Mouse (Mus musculus): ENCODE results near the gene Ss18l1.

Gene Ss18l1

GRCm38 (mm10) chr2:180085926-180086636, 43.8 kb downstream of the Ss18l1 start:
- DNase-seq (ENCODE audit: low read depth, low spot score), result no peak

- DNase-seq (ENCODE audit: low read depth, low spot score), result no peak
Observed at GRCm38 (mm10) chr2:180086637-180087027, 44.3 kb downstream of the Ss18l1 start.

GRCm38 (mm10) chr2:180087472-180087871, 45.2 kb downstream of the Ss18l1 start:
- no peak for DNase-seq (ENCODE audit: low read depth, low spot score)

- no peak for DNase-seq (ENCODE audit: low read depth, low spot score)
Observed at GRCm38 (mm10) chr2:180090285-180090684, 48.0 kb downstream of the Ss18l1 start.

- no peak for DNase-seq (ENCODE audit: low read depth, low spot score)
Observed at GRCm38 (mm10) chr2:180095711-180096110, 53.4 kb downstream of the Ss18l1 start.

GRCm38 (mm10) chr2:180097585-180097984, 55.3 kb downstream of the Ss18l1 start:
- DNase-seq (ENCODE audit: low read depth, low spot score), result no peak

GRCm38 (mm10) chr2:180098167-180098566, 55.9 kb downstream of the Ss18l1 start:
- DNase-seq (ENCODE audit: low read depth, low spot score), result no peak

GRCm38 (mm10) chr2:180099529-180099928, 57.2 kb downstream of the Ss18l1 start:
- DNase-seq (ENCODE audit: low read depth, low spot score), result no peak

GRCm38 (mm10) chr2:180103151-180103977, 61.1 kb downstream of the Ss18l1 start:
- no peak for DNase-seq (ENCODE audit: low read depth, low spot score)

- no peak for DNase-seq (ENCODE audit: low read depth, low spot score)
Observed at GRCm38 (mm10) chr2:180103978-180104658, 61.8 kb downstream of the Ss18l1 start, which contains the start of gene Hrh3. Gene Hrh3 (minus strand): TSS chr2:180104488.

- DNase-seq (ENCODE audit: low read depth, low spot score), result no peak
Observed at GRCm38 (mm10) chr2:180104659-180105377, 62.5 kb downstream of the Ss18l1 start.

- DNase-seq (ENCODE audit: low read depth, low spot score), result no peak
Observed at GRCm38 (mm10) chr2:180105441-180106190, 63.3 kb downstream of the Ss18l1 start.

- DNase-seq (ENCODE audit: low read depth, low spot score), result no peak
Observed at GRCm38 (mm10) chr2:180107081-180107480, 64.8 kb downstream of the Ss18l1 start.

GRCm38 (mm10) chr2:180108285-180108684, 66.0 kb downstream of the Ss18l1 start:
- DNase-seq (ENCODE audit: low read depth, low spot score), result no peak

GRCm38 (mm10) chr2:180113909-180114890, 71.9 kb downstream of the Ss18l1 start:
- no peak for DNase-seq (ENCODE audit: low read depth, low spot score)

GRCm38 (mm10) chr2:180115279-180115678, 73.0 kb downstream of the Ss18l1 start:
- DNase-seq (ENCODE audit: low read depth, low spot score), result no peak

- no peak for DNase-seq (ENCODE audit: low read depth, low spot score)
Observed at GRCm38 (mm10) chr2:180116081-180116493, 73.8 kb downstream of the Ss18l1 start.

GRCm38 (mm10) chr2:180116741-180117484, 74.6 kb downstream of the Ss18l1 start:
- no peak for DNase-seq (ENCODE audit: low read depth, low spot score)

All from brain, embryonic 18.5 days (tissue).